Mouse (Mus musculus) adrenal gland, postnatal 14 days (tissue): ENCODE measurements around the gene Prrg2. TPM values are rescaled to one million over a fixed set of nuclear protein-coding genes. Genes with fewer than 3 reads are reported as not detected.

ENCODE experiments used
- DNase-seq: peaks from one replicate; pipeline ENCODE4 v3.0.0; 2021; ENCODE audit warnings: mixed read lengths
- microRNA-seq, 2 experiments: library from miRNA; unstranded; fragments of <30 nt; microRNA quantifications; one replicate each; pipeline ENCODE4 v1.2.0; 2021
- total RNA-seq: library from RNA; stranded (reverse); gene quantifications from 2 replicates; pipeline ENCODE4 v1.2.3, GENCODE M21; 2021

The Prrg2 gene
- total RNA-seq, 1 experiment from 2014 or later, result 16.3 TPM

- no peak for DNase-seq
These were observed 56.0 kb downstream of the Prrg2 start for GRCm38 (mm10) chr7:45006503-45006902.

- no peak for DNase-seq
These were observed 57.0 kb downstream of the Prrg2 start for GRCm38 (mm10) chr7:45005321-45005992.

GRCm38 (mm10) chr7:45004546-45004945 lies 57.9 kb downstream of the Prrg2 start:
- no peak for DNase-seq

Small RNAs within 50 kb of the gene (microRNA-seq; reads per million reads assigned to microRNA genes)
- 0.85 to 2.3 reads per million in 2 experiments for gene Mir7054

Other genes with a start within 250 kb of the Prrg2 start
- 45.7 and 59.1 TPM in 2 replicates for gene Nup62, start 246.6 kb downstream of the Prrg2 start, total RNA-seq
- 2.0 and 13.8 TPM in 2 replicates for gene Il4i1, start 246.3 kb downstream of the Prrg2 start, total RNA-seq
- gene Atf5, start 246.0 kb downstream of the Prrg2 start, total RNA-seq, result 147 and 165 TPM in 2 replicates
- gene Akt1s1, start 213.7 kb downstream of the Prrg2 start, total RNA-seq, result 90.6 and 104 TPM in 2 replicates
- 58.8 and 66.1 TPM in 2 replicates for gene Tbc1d17, start 213.6 kb downstream of the Prrg2 start, total RNA-seq
- 35.2 and 45.1 TPM in 2 replicates for gene Pnkp, start 205.5 kb downstream of the Prrg2 start, total RNA-seq
- 239 and 241 TPM in 2 replicates for gene Ptov1, start 192.9 kb downstream of the Prrg2 start, total RNA-seq
- 75.3 and 87.2 TPM in 2 replicates for gene Med25, start 170.0 kb downstream of the Prrg2 start, total RNA-seq
- gene Fuz, start 166.6 kb downstream of the Prrg2 start, total RNA-seq, result 23.5 and 24.8 TPM in 2 replicates
- gene Ap2a1, start 133.2 kb downstream of the Prrg2 start, total RNA-seq, result 81.2 and 83.2 TPM in 2 replicates
- not detected in 2 replicates for gene Tsks, start 119.5 kb downstream of the Prrg2 start, total RNA-seq
- gene Cpt1c, start 87.8 kb downstream of the Prrg2 start, total RNA-seq, result 9.6 and 12.4 TPM in 2 replicates
- 224 and 250 TPM in 2 replicates for gene Prmt1, start 76.1 kb downstream of the Prrg2 start, total RNA-seq
- 95.1 and 108 TPM in 2 replicates for gene Irf3, start 65.0 kb downstream of the Prrg2 start, total RNA-seq
- 16.1 and 16.6 TPM in 2 replicates for gene Bcl2l12, start 64.0 kb downstream of the Prrg2 start, total RNA-seq
- 76.3 and 77.2 TPM in 2 replicates for gene Scaf1, start 46.3 kb downstream of the Prrg2 start, total RNA-seq
- gene Rras, start 44.7 kb downstream of the Prrg2 start, total RNA-seq, result 60.3 and 63.4 TPM in 2 replicates
- gene Prr12, start 9.8 kb downstream of the Prrg2 start, total RNA-seq, result 42.6 and 44.6 TPM in 2 replicates
- gene Nosip, start 248 bp downstream of the Prrg2 start, total RNA-seq, result 41.6 and 47.5 TPM in 2 replicates
- 38.2 and 39.1 TPM in 2 replicates for gene Rcn3, start 29.5 kb upstream of the Prrg2 start, total RNA-seq
- gene Fcgrt, start 41.2 kb upstream of the Prrg2 start, total RNA-seq, result 138 and 152 TPM in 2 replicates
- 1,189 and 1,386 TPM in 2 replicates for gene Rps11, start 61.8 kb upstream of the Prrg2 start, total RNA-seq
- 1,693 and 2,079 TPM in 2 replicates for gene Rpl13a, start 66.1 kb upstream of the Prrg2 start, total RNA-seq
- not detected in 2 replicates for gene Gm45713, start 73.6 kb upstream of the Prrg2 start, total RNA-seq
- gene Flt3l, start 73.8 kb upstream of the Prrg2 start, total RNA-seq, result 13.3 and 25.0 TPM in 2 replicates
- 55.6 and 58.5 TPM in 2 replicates for gene Pih1d1, start 91.6 kb upstream of the Prrg2 start, total RNA-seq
- gene Aldh16a1, start 91.9 kb upstream of the Prrg2 start, total RNA-seq, result 59.8 and 59.9 TPM in 2 replicates
- gene Slc17a7, start 101.3 kb upstream of the Prrg2 start, total RNA-seq, result 0.22 and 0.79 TPM in 2 replicates
- gene Gfy, start 116.9 kb upstream of the Prrg2 start, total RNA-seq, result not detected in 2 replicates
- gene Pth2, start 118.3 kb upstream of the Prrg2 start, total RNA-seq, result not detected in 2 replicates
- 0.22 and 0.23 TPM in 2 replicates for gene Ccdc155, start 142.2 kb upstream of the Prrg2 start, total RNA-seq
- gene Dkkl1, start 149.5 kb upstream of the Prrg2 start, total RNA-seq, result 0.98 TPM in 1 of 2 replicates, not detected in the other
- gene Tead2, start 153.1 kb upstream of the Prrg2 start, total RNA-seq, result 17.8 and 19.2 TPM in 2 replicates
- 7.3 and 40.7 TPM in 2 replicates for gene Cd37, start 176.4 kb upstream of the Prrg2 start, total RNA-seq
- not detected in 2 replicates for gene Slc6a16, start 178.4 kb upstream of the Prrg2 start, total RNA-seq
- gene Slc6a21, start 214.8 kb upstream of the Prrg2 start, total RNA-seq, result not detected in 2 replicates